Mouse (Mus musculus): ENCODE results near the gene Lgi1.

DNA sequence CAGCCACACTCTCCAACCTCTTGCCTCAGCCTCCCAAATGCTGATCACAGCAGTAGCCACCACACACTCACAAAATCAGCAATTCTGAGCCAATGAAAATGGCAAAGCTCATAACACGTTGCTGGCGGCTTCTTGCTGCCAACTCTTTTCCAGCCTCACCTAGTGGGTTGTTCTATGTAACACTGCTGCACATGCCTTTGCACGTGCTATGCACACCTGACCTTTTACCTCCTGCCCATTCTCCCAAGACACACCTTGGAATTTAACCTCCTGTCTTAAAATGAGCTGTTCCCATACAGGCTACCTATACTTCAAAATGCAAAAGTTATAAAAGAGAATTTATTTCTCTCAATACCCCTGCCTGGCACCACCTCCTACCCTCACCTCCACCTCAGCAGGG lies 72.2 kb downstream of the Lgi1 start:
- TF ChIP-seq POLR2A (IDR thresholded peaks at IDR 0.05; ENCODE audit: low read depth, low read length), result no peak
- no peak for TF ChIP-seq CTCF (IDR thresholded peaks at IDR 0.05; ENCODE audit: extremely low read depth, insufficient read depth, insufficient read length, insufficient replicate concordance)

Data from spleen, adult 2 months (tissue).